In the genomic region with DNA sequence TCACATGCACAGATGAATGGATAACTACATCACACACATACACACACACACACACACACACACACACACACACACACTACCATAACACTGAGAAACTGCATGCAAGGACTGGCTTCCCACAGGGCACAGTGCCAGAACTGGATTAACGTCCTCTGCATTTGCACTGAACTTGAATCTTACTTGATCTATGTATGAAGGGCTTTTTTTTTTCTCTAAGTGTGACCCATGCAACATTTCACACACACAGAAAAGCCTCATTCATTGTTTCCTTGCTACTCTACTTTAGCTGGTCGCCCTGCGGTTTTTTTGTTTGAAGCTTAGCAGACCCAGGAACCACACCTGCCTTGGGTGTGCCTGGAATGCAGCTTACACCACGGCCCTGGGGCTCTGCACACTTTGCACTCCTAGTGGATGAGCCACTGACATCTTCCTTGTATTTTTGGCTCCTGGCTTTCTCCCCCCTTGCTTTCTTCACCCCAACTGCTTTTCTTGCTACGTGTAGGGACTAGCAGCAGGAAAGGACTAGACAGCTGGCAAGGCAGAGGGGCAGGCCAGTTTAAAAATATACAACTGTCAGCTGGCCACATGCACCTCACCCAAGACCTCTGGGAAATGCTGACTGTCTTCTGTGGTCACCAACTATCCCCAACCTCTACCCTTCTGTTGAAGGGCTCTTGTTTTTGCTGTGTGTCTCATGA, we compare ENCODE assay signal across 9 mouse cellular contexts. TPM values are rescaled to one million over a fixed set of nuclear protein-coding genes. Genes with fewer than 3 reads are reported as not detected.
DNase-seq lines count a peak whose midpoint lies in the region; TF ChIP-seq lines count a peak whose summit lies in the region.
"Had no signal": no experiment of that assay in that cellular context is flagged by ENCODE, and none has a peak within 500 bp of the region (broad histone marks: within the 10 kb centered on the region; RNA-seq: fewer than 3 reads in every experiment).

No protein-coding gene starts in this region.

- intact Hi-C loops in left cerebral cortex, adult 2 months (cut with DNase I), result no loop called here

- no peak overlapping the region for H3K27ac ChIP-seq in midbrain, embryonic 10.5 days (replicated peaks)
- H3K27ac ChIP-seq in left cerebral cortex, adult 2 months, result no peak overlapping the region
- H3K27ac ChIP-seq: liver, embryonic 13.5 days had no signal

- no peaks in the 10 kb centered on the region for H3K9me3 ChIP-seq in midbrain, embryonic 10.5 days (replicated peaks)
- H3K9me3 ChIP-seq: liver, embryonic 13.5 days had no signal

- no peaks in the 10 kb centered on the region for H3K36me3 ChIP-seq in midbrain, embryonic 10.5 days
- H3K36me3 ChIP-seq: liver, embryonic 13.5 days had no signal

- TF ChIP-seq CTCF in left cerebral cortex, adult 2 months (IDR thresholded peaks at IDR 0.05), result no peak

- no peaks in the 10 kb centered on the region for H3K4me1 ChIP-seq in midbrain, embryonic 10.5 days
- H3K4me1 ChIP-seq: liver, embryonic 13.5 days had no signal

- no peaks in the 10 kb centered on the region for H3K27me3 ChIP-seq in midbrain, embryonic 10.5 days (ENCODE audit: low read depth, poor library complexity, severe bottlenecking)
- H3K27me3 ChIP-seq: liver, embryonic 13.5 days had no signal

- 66% methylated on average over 5 of the region's 5 CpGs for WGBS in midbrain, embryonic 10.5 days

- H3K4me3 ChIP-seq in midbrain, embryonic 10.5 days, result no peak overlapping the region
- no peak overlapping the region for H3K4me3 ChIP-seq in left cerebral cortex, adult 2 months
- H3K4me3 ChIP-seq: liver, embryonic 13.5 days had no signal

- peak; percentile 34 for DNase-seq in kidney, postnatal 14 days
- DNase-seq in kidney, adult 18-20 months, result no peak
- peak; percentile 43 for DNase-seq in NIH3T3 (ENCODE audit: low read depth)
- DNase-seq in fat pad, adult 2 months (ENCODE audit: extremely low read depth, low read depth, low spot score), result peak; percentile 82
- DNase-seq in natural killer cell, adult 2 months (ENCODE audit: low spot score in 2 of 2), result peak; percentile 15 to 32
- DNase-seq in layer of hippocampus, adult 8-10 months (ENCODE audit: low spot score in 2 of 2), result no peak
- no peak for DNase-seq in midbrain, embryonic 10.5 days (ENCODE audit: low spot score)
- DNase-seq in left cerebral cortex, adult 2 months (ENCODE audit: extremely low spot score in 1 of 2, low spot score in 2 of 2), result no peak
- DNase-seq: liver, embryonic 13.5 days had no signal

RNA-seq across cellular contexts. Expression of a gene that starts 51.8 kb away (rescaled TPM):
- 100 to 1,000 TPM in 2 of 4 experiments, 10 to 100 TPM in 2; 95.9 to 111 (median 103) TPM for total RNA-seq in layer of hippocampus, adult 8-10 months (2022)
- 175 and 184 TPM in 2 replicates for polyA plus RNA-seq in midbrain, embryonic 10.5 days (2016; fragmentation: Nextera tagmentation; extraction: Ambion mirVana)
- total RNA-seq in left cerebral cortex, adult 2 months (2021), result 10 to 100 TPM; 81.7 to 89.0 TPM

Comparison
In these comparisons a context has a peak if more than half of its experiments do, and no peak if none do; other contexts are left out.
1. DNase-seq: peak in kidney, postnatal 14 days (single experiment), NIH3T3 (single experiment), fat pad, adult 2 months (single experiment) and natural killer cell, adult 2 months (2 of 2); none in kidney, adult 18-20 months (single experiment), layer of hippocampus, adult 8-10 months (0 of 2), midbrain, embryonic 10.5 days (single experiment) and left cerebral cortex, adult 2 months (0 of 2).